Mouse (Mus musculus) ES-E14 (cell line): ENCODE results near the gene Hp1bp3.

Experiments
- CHD2 ChIP-seq: IDR thresholded peaks from 2 replicates; pipeline ENCODE4 v1.6.1; 2014; ENCODE audit warnings: mild to moderate bottlenecking, low read depth, low read length, inconsistent platforms
- HCFC1 ChIP-seq: IDR thresholded peaks from 2 replicates; pipeline ENCODE4 v1.6.1; 2012; ENCODE audit warnings: low read length, inconsistent platforms, borderline replicate concordance; ENCODE audit not compliant: insufficient read depth
- ZC3H11A ChIP-seq: IDR thresholded peaks from 2 replicates; pipeline ENCODE4 v1.6.1; 2012; ENCODE audit warnings: low read depth, mild to moderate bottlenecking, inconsistent platforms, low read length, borderline replicate concordance
- ZNF384 ChIP-seq: IDR thresholded peaks from 2 replicates; pipeline ENCODE4 v1.6.1; 2012; ENCODE audit warnings: low read depth, low read length, inconsistent platforms

DNA sequence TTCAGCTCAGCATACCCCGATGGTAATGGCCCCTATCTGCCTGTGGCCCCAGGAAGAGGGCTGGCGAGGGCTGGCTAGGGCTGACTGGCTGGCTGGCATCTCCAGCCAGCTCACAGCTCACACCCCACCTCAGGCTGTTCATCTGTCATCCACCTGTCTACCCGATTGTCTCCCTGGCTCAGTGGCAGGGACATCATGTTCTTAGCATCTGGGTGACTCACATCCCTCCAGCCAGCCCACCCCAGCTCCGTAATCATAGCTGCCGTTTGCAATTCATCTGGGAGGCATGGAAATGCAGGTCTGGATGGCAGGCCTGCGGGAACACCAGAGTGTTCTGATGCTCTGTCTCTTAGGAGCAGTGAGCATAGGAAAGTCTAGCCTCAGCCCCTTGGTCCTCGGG lies 62.2 kb downstream of the Hp1bp3 start:
- TF ChIP-seq ZC3H11A (no peak), ZNF384 (no peak), CHD2 (no peak), HCFC1 (no peak)
